Mouse (Mus musculus) G1E (cell line): ENCODE results near the gene Clk2. TPM values are rescaled to one million over a fixed set of nuclear protein-coding genes. Genes with fewer than 3 reads are reported as not detected.
A peak's percentile ranks its signal among the peaks of the same experiment; 100 is the strongest.
"Not testable (repeated sequence)": the region's sequence is repeated elsewhere in the genome, so short reads cannot be mapped to it uniquely, and the experiment has no call there.

Experiments
- ATAC-seq: 2 replicates; pipeline ENCODE4 v1.8.0; 2016; ENCODE audit warnings: mild to moderate bottlenecking; ENCODE audit not compliant: insufficient number of reproducible peaks, poor library complexity, low FRiP score, severe bottlenecking; ENCODE audit errors: extremely low read depth
- DNase-seq: peaks from one replicate; pipeline ENCODE4 v3.0.0; 2012; ENCODE audit warnings: low spot score
- H3K27me3 ChIP-seq: 2 replicates; pipeline ENCODE4 v1.6.1; 2012; ENCODE audit warnings: mild to moderate bottlenecking, low read length, inconsistent platforms; ENCODE audit not compliant: insufficient read depth
- H3K36me3 ChIP-seq: replicated peaks from 2 replicates; pipeline ENCODE3; 2012; ENCODE audit warnings: mild to moderate bottlenecking, inconsistent platforms
- H3K4me1 ChIP-seq: 2 replicates; pipeline ENCODE4 v1.6.1; 2012; ENCODE audit warnings: low read depth, low read length, inconsistent platforms, mixed read lengths; ENCODE audit not compliant: insufficient read depth
- H3K4me3 ChIP-seq: 2 replicates; pipeline ENCODE4 v1.5.1; 2012; ENCODE audit warnings: low read depth, mild to moderate bottlenecking, inconsistent platforms, low read length, moderate library complexity, mixed read lengths
- H3K9me3 ChIP-seq: replicated peaks from 2 replicates; pipeline ENCODE4 v1.6.1; 2012; ENCODE audit warnings: inconsistent platforms
- CTCF ChIP-seq: IDR thresholded peaks from 2 replicates; pipeline ENCODE4 v1.5.1; 2012; ENCODE audit warnings: low read depth, low read length, inconsistent platforms, mixed read lengths
- GATA1 ChIP-seq: IDR thresholded peaks from 2 replicates; pipeline ENCODE4 v1.6.1; 2012; ENCODE audit warnings: borderline replicate concordance, low read length, inconsistent platforms, mixed read lengths
- GATA2 ChIP-seq: IDR thresholded peaks from 2 replicates; pipeline ENCODE4 v1.6.1; 2012; ENCODE audit warnings: low read depth, low read length, inconsistent platforms, borderline replicate concordance
- POLR2AphosphoS5 ChIP-seq: IDR thresholded peaks from 2 replicates; pipeline ENCODE4 v1.6.1; 2012; ENCODE audit warnings: low read depth, low read length, inconsistent platforms; ENCODE audit not compliant: insufficient replicate concordance
- TAL1 ChIP-seq: conservative IDR thresholded peaks from 2 replicates; pipeline ENCODE4 v1.6.1; 2012; ENCODE audit warnings: low read depth, low read length, inconsistent platforms, mixed read lengths
- polyA plus RNA-seq: library from polyadenylated mRNA; stranded (reverse); fragments of >175 nt; gene quantifications from 2 replicates; pipeline ENCODE4 v1.2.3, GENCODE M21; 2012
- total RNA-seq, 2 experiments: library from RNA; stranded (forward) in 1 of 2; stranded (reverse) in 1 of 2; fragments of 200-1000 nt in 1 of 2; fragments of >200 nt in 1 of 2; fragmentation: Nextera tagmentation in 1 of 2; gene quantifications; 2 replicates each; pipeline ENCODE4 v1.2.3; 2014 to 2017

Gene Clk2
- total and polyA plus RNA-seq, 3 experiments: 72.3 to 131 (median 78.9) TPM

DNA sequence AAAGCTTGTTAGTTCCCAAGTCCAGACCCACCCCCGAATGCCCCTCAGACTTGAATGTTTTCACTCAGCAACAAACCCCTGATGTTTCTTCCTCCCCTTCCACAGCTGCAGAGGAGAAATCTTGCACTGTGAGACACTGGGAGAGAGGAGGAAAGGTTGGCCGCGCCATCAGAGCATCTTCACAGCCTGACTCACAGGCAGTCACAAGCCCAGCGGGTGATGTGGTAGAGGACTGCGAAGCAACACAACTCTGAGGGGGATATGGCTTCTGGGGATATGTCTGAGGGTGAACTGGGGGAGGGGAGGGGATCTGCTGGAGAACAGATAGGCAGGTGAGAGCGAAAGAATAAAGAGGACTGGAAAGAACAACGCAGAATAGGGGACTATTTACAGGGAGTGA, 5.9 kb upstream of the Clk2 start:
- Histone ChIP-seq H3K36me3 (no peaks in the 10 kb centered on the region), H3K4me1 (peaks cover 29% of the 10 kb centered on the region), H3K4me3 (no peak overlapping the region), H3K9me3 (no peaks in the 10 kb centered on the region), H3K27me3 (peaks cover 23% of the 10 kb centered on the region)
- no peak for TF ChIP-seq TAL1
- TF ChIP-seq CTCF: no peak
- no peak for TF ChIP-seq GATA1
- TF ChIP-seq POLR2AphosphoS5: no peak
- TF ChIP-seq GATA2: no peak
- no peak for DNase-seq
- ATAC-seq: no peak

DNA sequence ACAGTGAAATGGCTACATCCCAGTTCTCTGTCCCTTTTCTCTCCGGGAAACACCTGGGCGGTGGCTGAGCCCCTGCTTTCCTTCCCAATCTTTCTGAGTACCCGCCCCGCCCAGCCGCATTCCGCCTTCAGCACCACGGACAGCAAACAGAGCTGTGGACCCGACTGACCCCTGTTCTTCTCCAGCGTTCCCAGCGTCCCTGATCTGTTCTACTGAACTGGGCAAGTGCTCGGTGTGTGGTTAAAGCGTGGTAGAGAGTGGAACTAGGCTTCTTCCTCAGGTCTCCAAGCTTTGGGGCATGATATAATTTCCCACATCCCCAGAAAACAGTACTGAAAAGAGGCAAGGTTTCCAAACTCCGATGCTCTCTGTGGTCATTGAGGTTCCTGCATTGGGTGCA, 5.4 kb upstream of the Clk2 start:
- TF ChIP-seq GATA2: no peak
- TF ChIP-seq CTCF: no peak
- no peak for TF ChIP-seq TAL1
- TF ChIP-seq POLR2AphosphoS5: no peak
- TF ChIP-seq GATA1: no peak
- Histone ChIP-seq H3K9me3 (no peaks in the 10 kb centered on the region), H3K36me3 (no peaks in the 10 kb centered on the region), H3K4me1 (peaks cover 33% of the 10 kb centered on the region), H3K4me3 (peak overlapping the region; percentile 74; the same call in 1 of the 2 replicates), H3K27me3 (peaks cover 21% of the 10 kb centered on the region)
- ATAC-seq (peak; percentile 34; the same call in 1 of the 2 replicates), DNase-seq (peak; percentile 53)

DNA sequence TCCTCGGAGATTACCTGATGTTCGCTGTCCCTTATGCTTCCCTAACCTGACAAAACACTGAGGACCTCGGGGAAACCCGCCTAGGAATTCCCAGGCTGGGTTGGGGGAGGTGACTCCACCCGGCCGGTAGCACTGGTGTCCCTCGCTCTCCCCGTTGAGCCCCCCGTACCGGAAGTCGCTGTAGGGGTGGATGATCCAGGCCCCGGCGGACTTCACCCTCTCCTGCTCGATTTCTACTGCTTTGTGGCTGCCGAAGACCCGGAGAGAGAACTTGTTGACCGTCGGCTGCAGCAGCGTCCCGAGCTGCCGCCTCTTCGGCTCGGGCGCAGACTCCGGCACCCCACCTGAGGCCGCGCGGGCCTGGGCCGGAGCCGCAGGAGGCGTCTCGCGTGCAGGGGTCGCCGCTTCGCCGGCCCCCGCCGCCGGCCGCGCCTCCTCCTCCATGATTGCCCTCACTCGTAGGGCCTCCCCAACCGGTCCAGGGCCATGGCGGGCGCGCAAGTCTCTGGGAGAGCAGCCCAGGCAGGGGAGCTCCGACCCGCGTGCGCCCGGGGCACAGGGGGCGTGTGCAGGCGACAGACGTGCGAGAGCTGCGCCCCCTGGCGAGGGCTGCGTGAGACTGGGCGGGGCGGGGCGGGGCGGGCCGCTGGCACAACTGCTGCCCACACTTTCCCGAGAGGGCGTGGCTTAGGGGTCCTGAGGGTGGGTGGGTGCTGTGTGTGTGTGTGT, 4.8 kb upstream of the Clk2 start, which contains the start of gene Hcn3:
Hcn3 (minus strand) TSS at position 581 of the 729 bp plus-strand sequence.
- peaks cover 33% of the 10 kb centered on the region for H3K4me1 ChIP-seq
- peak within 1 kb of the TSS; percentile 74 for H3K4me3 ChIP-seq
- ATAC-seq (no peak), DNase-seq (peak; percentile 72)
- H3K9me3 ChIP-seq: no peaks in the 10 kb centered on the region
- TF ChIP-seq CTCF: no peak
- no peak for TF ChIP-seq GATA2
- no peak for TF ChIP-seq TAL1
- peaks cover 18% of the 10 kb centered on the region for H3K27me3 ChIP-seq
- H3K36me3 ChIP-seq: no peaks in the 10 kb centered on the region

DNA sequence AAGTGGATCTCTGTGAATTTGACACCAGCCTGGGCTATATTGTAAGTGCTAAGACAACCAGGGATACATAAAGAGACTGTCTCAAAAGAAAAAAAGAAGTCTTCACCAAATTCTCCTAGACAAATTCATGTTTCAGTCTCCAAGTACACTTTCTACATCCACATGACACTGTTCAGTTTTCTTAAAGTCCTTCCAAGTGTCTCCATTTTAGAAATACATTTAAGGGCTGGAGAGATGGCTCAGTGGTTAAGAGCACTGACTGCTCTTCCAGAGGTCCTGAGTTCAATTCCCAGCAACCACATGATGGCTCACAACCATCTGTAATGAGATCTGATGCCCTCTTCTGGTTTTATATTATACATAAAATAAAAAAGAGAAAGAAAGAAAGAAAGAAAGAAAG, 3.4 kb upstream of the Clk2 start:
- peaks cover 42% of the 10 kb centered on the region for H3K4me1 ChIP-seq
- not testable (repeated sequence) for ATAC-seq, H3K36me3 ChIP-seq, DNase-seq, H3K4me3 ChIP-seq, H3K9me3 ChIP-seq
- H3K27me3 ChIP-seq: peaks cover 16% of the 10 kb centered on the region

DNA sequence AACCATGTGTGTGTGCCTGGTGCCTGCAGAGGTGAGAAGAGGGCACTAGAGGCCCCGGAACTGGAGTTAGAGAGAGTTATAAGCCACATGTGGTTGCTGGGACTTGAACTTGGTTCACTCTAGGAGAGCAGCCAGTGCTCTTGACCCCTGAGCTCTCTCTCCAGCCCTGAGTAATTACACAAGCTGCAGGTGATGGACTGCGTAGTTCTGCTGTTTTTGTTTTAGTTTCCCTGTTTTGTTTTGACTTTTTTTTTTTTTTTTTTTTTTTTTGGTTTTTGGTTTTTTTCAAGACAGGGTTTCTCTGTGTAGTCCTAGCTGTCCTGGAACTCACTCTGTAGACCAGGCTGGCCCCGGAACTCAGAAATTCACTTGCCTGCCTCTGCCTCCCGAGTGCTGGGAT, 2.8 kb upstream of the Clk2 start:
- Histone ChIP-seq H3K27me3 (peaks cover 16% of the 10 kb centered on the region), H3K4me1 (peaks cover 48% of the 10 kb centered on the region), H3K4me3 (no peak overlapping the region), H3K9me3 (no peaks in the 10 kb centered on the region), H3K36me3 (peaks cover 10% of the 10 kb centered on the region)
- DNase-seq: no peak
- no peak for ATAC-seq
- TF ChIP-seq GATA1 (no peak), TAL1 (no peak), POLR2AphosphoS5 (no peak), GATA2 (no peak), CTCF (no peak)

DNA sequence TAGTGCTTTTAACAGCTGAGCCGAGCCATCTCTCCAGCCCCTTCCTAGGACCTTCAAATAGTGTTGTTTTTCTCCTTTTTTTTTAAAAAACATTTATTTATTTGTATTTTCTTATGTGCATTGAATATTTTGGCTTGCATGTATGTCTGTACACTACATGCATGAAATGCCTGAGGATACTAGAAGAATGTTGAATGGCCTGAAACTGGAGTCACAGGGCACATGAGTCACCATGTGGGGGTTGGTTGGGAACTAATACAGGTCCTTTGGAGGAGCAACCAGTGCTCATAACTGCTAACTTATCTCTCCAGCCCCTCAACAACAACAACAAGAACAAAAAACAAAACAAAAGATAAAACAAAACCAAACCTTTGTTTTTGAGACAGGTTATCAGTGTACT, 1.5 kb upstream of the Clk2 start:
- Histone ChIP-seq H3K36me3 (peaks cover 23% of the 10 kb centered on the region), H3K4me1 (peaks cover 56% of the 10 kb centered on the region), H3K27me3 (peaks cover 12% of the 10 kb centered on the region), H3K4me3 (no peak overlapping the region), H3K9me3 (no peaks in the 10 kb centered on the region)
- DNase-seq (no peak), ATAC-seq (no peak)
- TF ChIP-seq CTCF (no peak), GATA2 (no peak), TAL1 (no peak)
